Mouse (Mus musculus) midbrain, embryonic 15.5 days (tissue): ENCODE measurements at regions not wholly inside any gene's neighbourhood (a gene's known extent, or its start where the extent isn't known, plus 50 kb on each side); places are given as distances from the start of the nearest gene placed in this dataset.
A peak's percentile ranks its signal among the peaks of the same experiment; 100 is the strongest.

Experiments
- ATAC-seq: fragments of 200-750 bp; cut with Nextera tagmentation; replicated peaks from 2 replicates; pipeline ENCODE4 v1.8.0; 2017; ENCODE audit warnings: moderate TSS enrichment
- H3K27ac ChIP-seq: fragments of 300-500 bp; sonication (generic); 2 replicates; pipeline ENCODE4 v1.5.1; 2015; ENCODE audit warnings: mild to moderate bottlenecking, inconsistent platforms
- H3K27me3 ChIP-seq: fragments of 300-500 bp; sonication (generic); replicated peaks from 2 replicates; pipeline ENCODE4 v1.6.1; 2015; ENCODE audit warnings: inconsistent platforms
- H3K36me3 ChIP-seq: fragments of 300-500 bp; sonication (generic); replicated peaks from 2 replicates; pipeline ENCODE4 v1.6.1; 2015; ENCODE audit warnings: inconsistent platforms
- H3K4me1 ChIP-seq: fragments of 300-500 bp; sonication (generic); 2 replicates; pipeline ENCODE4 v1.6.1; 2015; ENCODE audit warnings: inconsistent platforms
- H3K4me2 ChIP-seq: fragments of 300-500 bp; sonication (generic); 2 replicates; pipeline ENCODE4 v1.6.1; 2015; ENCODE audit warnings: inconsistent platforms, mild to moderate bottlenecking, moderate library complexity
- H3K4me3 ChIP-seq: fragments of 300-500 bp; sonication (generic); 2 replicates; pipeline ENCODE4 v1.5.1; 2015; ENCODE audit warnings: mild to moderate bottlenecking, inconsistent platforms
- H3K9ac ChIP-seq: fragments of 300-500 bp; sonication (generic); 2 replicates; pipeline ENCODE4 v1.6.1; 2015; ENCODE audit warnings: mild to moderate bottlenecking, inconsistent platforms
- H3K9me3 ChIP-seq: fragments of 300-500 bp; sonication (generic); 2 replicates; pipeline ENCODE4 v1.6.1; 2016; ENCODE audit warnings: inconsistent platforms
- WGBS: fragments of 180-500 bp; shearing (Covaris S2); methylation state at CpG from one replicate; pipeline ENCODE4 v1.1.7; 2015; ENCODE audit warnings: mixed read lengths; 5-methylcytosine and 5-hydroxymethylcytosine counted together

- Histone ChIP-seq H3K9ac (no peak overlapping the region), H3K4me2 (no peak overlapping the region), H3K4me1 (peaks cover 17% of the 10 kb centered on the region), H3K9me3 (no peaks in the 10 kb centered on the region), H3K27ac (no peak overlapping the region), H3K4me3 (no peak overlapping the region), H3K36me3 (no peaks in the 10 kb centered on the region), H3K27me3 (no peaks in the 10 kb centered on the region)
- 82% methylated on average over 4 of the region's 4 CpGs for WGBS
- ATAC-seq = no peak
Measured at GRCm38 (mm10) chr1:92776353-92776752, 55.1 kb upstream of the Gpc1 start.

- no peak overlapping the region for H3K4me2 ChIP-seq
- 83% methylated on average over 3 of the region's 3 CpGs for whole genome bisulfite sequencing
Measured at GRCm38 (mm10) chr1:92775908-92776307, 55.5 kb upstream of the Gpc1 start.

GRCm38 (mm10) chr1:92774743-92775692, 56.4 kb upstream of the Gpc1 start:
- no peak overlapping the region for H3K9ac ChIP-seq
- H3K4me1 ChIP-seq = peaks cover 22% of the 10 kb centered on the region
- 41% methylated on average over 16 of the region's 16 CpGs for WGBS
- H3K27me3 ChIP-seq = no peaks in the 10 kb centered on the region
- no peak overlapping the region for H3K4me3 ChIP-seq
- H3K36me3 ChIP-seq = no peaks in the 10 kb centered on the region
- H3K27ac ChIP-seq = no peak overlapping the region
- no peak overlapping the region for H3K4me2 ChIP-seq
- no peak for ATAC-seq
- H3K9me3 ChIP-seq = no peaks in the 10 kb centered on the region

More at GRCm38 (mm10) chr1:92775908-92776307, 55.5 kb upstream of the Gpc1 start:
- H3K9me3 ChIP-seq = no peaks in the 10 kb centered on the region
- no peak overlapping the region for H3K9ac ChIP-seq
- H3K4me1 ChIP-seq = peaks cover 17% of the 10 kb centered on the region
- no peak overlapping the region for H3K4me3 ChIP-seq
- ATAC-seq = no peak
- H3K36me3 ChIP-seq = no peaks in the 10 kb centered on the region
- no peaks in the 10 kb centered on the region for H3K27me3 ChIP-seq
- no peak overlapping the region for H3K27ac ChIP-seq

GRCm38 (mm10) chr1:92774006-92774405, 57.4 kb upstream of the Gpc1 start:
- Histone ChIP-seq H3K4me2 (no peak overlapping the region), H3K9ac (no peak overlapping the region), H3K27ac (no peak overlapping the region), H3K36me3 (no peaks in the 10 kb centered on the region), H3K27me3 (no peaks in the 10 kb centered on the region), H3K9me3 (no peaks in the 10 kb centered on the region), H3K4me3 (no peak overlapping the region), H3K4me1 (peaks cover 29% of the 10 kb centered on the region)
- WGBS = 70% methylated on average over 3 of the region's 3 CpGs
- ATAC-seq = no peak

GRCm38 (mm10) chr1:92772784-92773113, 58.7 kb upstream of the Gpc1 start:
- peak overlapping the region; percentile 59 for H3K27ac ChIP-seq

GRCm38 (mm10) chr1:92772101-92772783, 59.2 kb upstream of the Gpc1 start:
- no peaks in the 10 kb centered on the region for H3K9me3 ChIP-seq
- H3K4me2 ChIP-seq = no peak overlapping the region
- H3K4me1 ChIP-seq = peaks cover 29% of the 10 kb centered on the region
- no peak overlapping the region for H3K4me3 ChIP-seq
- H3K9ac ChIP-seq = no peak overlapping the region
- ATAC-seq = no peak
- peak overlapping the region; percentile 59 for H3K27ac ChIP-seq
- H3K36me3 ChIP-seq = no peaks in the 10 kb centered on the region
- H3K27me3 ChIP-seq = no peaks in the 10 kb centered on the region
- WGBS = 67% methylated on average over 9 of the region's 9 CpGs

More at GRCm38 (mm10) chr1:92772784-92773113, 58.7 kb upstream of the Gpc1 start:
- no peaks in the 10 kb centered on the region for H3K9me3 ChIP-seq
- WGBS = 21% methylated on average over 10 of the region's 10 CpGs
- no peak overlapping the region for H3K4me3 ChIP-seq
- H3K9ac ChIP-seq = no peak overlapping the region
- H3K36me3 ChIP-seq = no peaks in the 10 kb centered on the region
- H3K27me3 ChIP-seq = no peaks in the 10 kb centered on the region
- H3K4me2 ChIP-seq = no peak overlapping the region
- H3K4me1 ChIP-seq = peaks cover 29% of the 10 kb centered on the region
- ATAC-seq = peak; percentile 72

GRCm38 (mm10) chr1:92769696-92770095, 61.7 kb upstream of the Gpc1 start:
- no peaks in the 10 kb centered on the region for H3K9me3 ChIP-seq
- H3K4me2 ChIP-seq = no peak overlapping the region
- H3K27me3 ChIP-seq = no peaks in the 10 kb centered on the region
- H3K4me3 ChIP-seq = no peak overlapping the region
- peaks cover 27% of the 10 kb centered on the region for H3K4me1 ChIP-seq
- ATAC-seq = no peak
- H3K36me3 ChIP-seq = no peaks in the 10 kb centered on the region
- WGBS = 47% methylated on average over 7 of the region's 7 CpGs
- no peak overlapping the region for H3K9ac ChIP-seq
- no peak overlapping the region; the same call in 1 of the 2 replicates for H3K27ac ChIP-seq

- WGBS = 67% methylated on average over 4 of the region's 4 CpGs
- Histone ChIP-seq H3K27ac (no peak overlapping the region), H3K4me2 (no peak overlapping the region), H3K36me3 (no peaks in the 10 kb centered on the region), H3K9me3 (no peaks in the 10 kb centered on the region), H3K4me3 (no peak overlapping the region), H3K4me1 (peaks cover 25% of the 10 kb centered on the region), H3K9ac (no peak overlapping the region), H3K27me3 (no peaks in the 10 kb centered on the region)
- ATAC-seq = no peak
Measured at GRCm38 (mm10) chr1:92769156-92769555, 62.3 kb upstream of the Gpc1 start.

- H3K4me3 ChIP-seq = no peak overlapping the region
Measured at GRCm38 (mm10) chr1:92766496-92766895, 64.9 kb upstream of the Gpc1 start.

GRCm38 (mm10) chr1:92754793-92755488, 76.5 kb upstream of the Gpc1 start:
- 0 out of 2 replicates have a peak, but pooled peaks have one; percentile 39 for ATAC-seq
- no peak overlapping the region for H3K9ac ChIP-seq
- no peak overlapping the region for H3K27ac ChIP-seq
- H3K4me2 ChIP-seq = no peak overlapping the region
- WGBS = 65% methylated on average over 20 of the region's 20 CpGs
- H3K27me3 ChIP-seq = no peaks in the 10 kb centered on the region
- H3K36me3 ChIP-seq = no peaks in the 10 kb centered on the region
- no peak overlapping the region for H3K4me3 ChIP-seq
- H3K4me1 ChIP-seq = no peaks in the 10 kb centered on the region
- no peaks in the 10 kb centered on the region for H3K9me3 ChIP-seq

More at GRCm38 (mm10) chr1:92766496-92766895, 64.9 kb upstream of the Gpc1 start:
- H3K9ac ChIP-seq = no peak overlapping the region
- H3K27me3 ChIP-seq = no peaks in the 10 kb centered on the region
- H3K27ac ChIP-seq = no peak overlapping the region
- no peak for ATAC-seq
- H3K36me3 ChIP-seq = no peaks in the 10 kb centered on the region
- peaks cover 13% of the 10 kb centered on the region; the same call in 1 of the 2 replicates for H3K4me1 ChIP-seq
- H3K9me3 ChIP-seq = no peaks in the 10 kb centered on the region
- no peak overlapping the region for H3K4me2 ChIP-seq
- 93% methylated on average over 7 of the region's 7 CpGs for whole genome bisulfite sequencing

GRCm38 (mm10) chr1:92751700-92752136, 79.7 kb upstream of the Gpc1 start:
- no peak overlapping the region for H3K4me3 ChIP-seq
- ATAC-seq = no peak
- 71% methylated on average over 4 of the region's 4 CpGs for WGBS

GRCm38 (mm10) chr1:92749475-92749874, 82.0 kb upstream of the Gpc1 start:
- no peak overlapping the region for H3K9ac ChIP-seq
- no peaks in the 10 kb centered on the region for H3K27me3 ChIP-seq
- H3K9me3 ChIP-seq = no peaks in the 10 kb centered on the region
- no peak overlapping the region for H3K4me3 ChIP-seq
- H3K4me2 ChIP-seq = no peak overlapping the region
- H3K4me1 ChIP-seq = no peaks in the 10 kb centered on the region
- WGBS = 75% methylated on average over 7 of the region's 7 CpGs
- no peak for ATAC-seq
- H3K36me3 ChIP-seq = no peaks in the 10 kb centered on the region
- H3K27ac ChIP-seq = no peak overlapping the region

More at GRCm38 (mm10) chr1:92751700-92752136, 79.7 kb upstream of the Gpc1 start:
- Histone ChIP-seq H3K4me1 (no peaks in the 10 kb centered on the region), H3K9me3 (no peaks in the 10 kb centered on the region), H3K9ac (no peak overlapping the region), H3K4me2 (no peak overlapping the region), H3K27ac (no peak overlapping the region), H3K36me3 (no peaks in the 10 kb centered on the region), H3K27me3 (no peaks in the 10 kb centered on the region)
